Mouse (Mus musculus): ENCODE measurements around the gene Hoxa5. TPM values are rescaled to one million over a fixed set of nuclear protein-coding genes. Genes with fewer than 3 reads are reported as not detected.

The Hoxa5 gene
- 44.7 and 66.8 TPM in 2 replicates for polyA plus RNA-seq (2015; fragmentation: Nextera tagmentation; extraction: Ambion mirVana)

DNA sequence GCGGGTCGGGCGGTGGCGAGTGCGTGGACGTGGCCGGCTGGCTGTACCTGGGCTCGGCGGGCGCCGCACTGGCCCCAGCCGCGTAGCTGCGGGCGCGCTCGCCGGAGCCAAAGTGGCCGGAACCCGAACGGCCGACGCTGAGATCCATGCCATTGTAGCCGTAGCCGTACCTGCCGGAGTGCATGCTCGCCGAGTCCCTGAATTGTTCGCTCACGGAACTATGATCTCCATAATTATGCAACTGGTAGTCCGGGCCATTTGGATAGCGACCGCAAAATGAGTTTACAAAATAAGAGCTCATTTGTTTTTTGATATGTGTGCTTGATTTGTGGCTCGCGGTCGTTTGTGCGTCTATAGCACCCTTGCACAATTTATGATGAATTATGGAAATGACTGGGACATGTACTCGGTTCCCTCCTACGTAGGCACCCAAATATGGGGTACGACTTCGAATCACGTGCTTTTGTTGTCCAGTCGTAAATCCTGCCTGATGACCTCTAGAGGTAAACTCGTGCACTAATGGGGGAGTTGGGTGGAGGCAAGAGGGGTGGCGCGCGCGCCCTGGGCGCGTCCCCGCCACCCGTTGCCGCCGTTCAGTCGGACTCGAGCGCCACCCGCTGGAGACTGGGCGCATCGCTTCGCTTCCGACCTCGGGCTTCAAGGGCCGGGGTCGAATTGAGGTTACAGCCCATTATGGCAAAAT lies at the start of gene Hoxa5:
Hoxa5 (minus strand) TSS at position 538 of the 703 bp plus-strand sequence.
- Histone ChIP-seq H3K4me3 (peak within 1 kb of the TSS; percentile 96), H3K9me3 (no peaks in the 10 kb centered on the region), H3K4me1 (replicated peaks) (peaks cover 98% of the 10 kb centered on the region), H3K36me3 (peaks cover 58% of the 10 kb centered on the region), H3K9ac (peak within 1 kb of the TSS; percentile 100), H3K27ac (replicated peaks) (peak within 1 kb of the TSS; percentile 100), H3K27me3 (no peaks in the 10 kb centered on the region), H3K4me2 (peak within 1 kb of the TSS; percentile 97)
- under 1% methylated on average over 63 of the region's 65 CpGs for WGBS
- peak; percentile 34 for ATAC-seq (ENCODE audit: low read depth)

DNA sequence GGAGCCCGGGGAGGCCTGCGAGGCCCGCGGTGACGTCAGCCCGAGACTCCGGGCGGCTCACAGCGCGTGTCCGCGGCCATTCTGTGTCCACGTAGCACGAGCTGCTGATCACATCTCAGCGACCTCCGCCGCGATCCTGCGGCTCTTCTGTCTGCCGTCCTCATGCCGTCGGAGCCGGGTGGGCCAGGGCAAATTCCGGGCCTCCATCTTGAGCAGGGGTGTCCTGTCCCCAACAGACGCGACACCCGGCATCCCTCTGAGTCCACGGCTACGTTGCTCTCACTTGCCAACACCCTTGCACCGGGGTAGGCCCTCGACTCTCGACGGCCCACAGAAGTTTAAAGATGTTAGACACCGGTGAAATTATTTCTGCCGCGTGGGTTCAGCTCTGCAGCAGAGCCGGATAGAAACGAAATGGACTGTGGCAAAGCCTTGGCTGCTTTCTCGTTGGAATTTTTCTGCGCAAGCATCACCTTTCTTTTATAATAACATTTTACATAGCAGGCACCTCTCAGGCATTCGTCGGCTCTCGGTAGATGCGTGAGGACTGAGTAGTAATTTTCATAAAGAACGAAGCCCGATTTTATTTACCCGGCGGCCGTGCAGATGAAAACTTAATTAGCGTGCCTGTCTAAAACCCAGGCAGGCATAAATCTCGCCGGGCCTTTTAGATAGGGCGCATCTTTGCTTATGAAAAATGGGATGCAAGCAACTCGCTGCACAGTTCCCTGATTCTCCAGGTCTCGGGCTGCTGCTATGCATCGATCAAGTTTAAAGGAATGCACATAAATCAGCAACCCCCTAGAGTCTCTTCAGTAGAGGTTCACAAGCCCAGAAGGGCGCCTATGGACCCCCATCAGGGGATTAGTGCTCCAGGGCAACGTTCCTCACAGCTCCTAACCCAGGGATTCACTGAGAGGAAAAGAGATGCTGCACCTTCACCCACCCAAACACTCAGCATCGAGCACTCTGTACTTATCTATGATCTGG lies 49.4 kb upstream of the Hoxa5 start:
- Histone ChIP-seq H3K27ac (replicated peaks) (no peak overlapping the region), H3K9me3 (no peaks in the 10 kb centered on the region), H3K27me3 (peaks cover 92% of the 10 kb centered on the region), H3K4me3 (peak overlapping the region; percentile 7), H3K9ac (no peak overlapping the region), H3K36me3 (no peaks in the 10 kb centered on the region), H3K4me1 (replicated peaks) (no peaks in the 10 kb centered on the region; the same call in none of the 2 replicates), H3K4me2 (peak overlapping the region; percentile 22; the same call in 1 of the 2 replicates)
- ATAC-seq (ENCODE audit: low read depth) = no peak
- under 1% methylated on average over 59 of the region's 59 CpGs for WGBS

DNA sequence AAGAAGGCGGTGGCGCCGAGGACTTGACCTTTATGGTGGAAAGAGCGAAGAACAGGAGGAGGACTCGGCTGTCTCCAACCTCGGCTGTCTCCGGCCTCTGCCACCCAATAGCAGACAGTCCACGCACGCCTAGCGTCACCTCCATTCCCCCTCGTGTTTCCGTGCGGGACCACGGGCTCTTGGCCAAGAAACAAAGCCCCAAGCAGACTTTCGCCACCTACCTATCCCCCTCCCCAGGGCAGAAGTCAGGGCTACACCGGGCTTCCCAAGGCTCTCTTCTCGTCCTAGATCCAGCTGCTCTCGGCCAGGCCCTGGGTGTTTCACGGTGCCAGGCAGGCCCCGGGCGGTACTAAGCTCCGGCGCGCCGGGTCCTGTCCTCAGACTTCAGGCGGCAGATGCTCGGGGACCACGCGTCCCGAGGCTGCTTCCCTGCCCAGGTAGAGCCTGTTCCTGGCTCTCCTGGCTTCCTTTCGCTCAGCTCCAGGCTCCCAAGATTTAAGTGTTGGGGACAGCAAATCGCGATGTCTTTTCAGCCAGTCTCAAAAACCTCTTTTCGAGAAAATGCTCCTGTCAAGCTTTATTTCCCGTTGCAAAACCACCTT lies 48.5 kb upstream of the Hoxa5 start:
- peaks cover 92% of the 10 kb centered on the region for H3K27me3 ChIP-seq
- under 1% methylated on average over 35 of the region's 35 CpGs for WGBS
- no peaks in the 10 kb centered on the region for H3K9me3 ChIP-seq
- no peaks in the 10 kb centered on the region for H3K36me3 ChIP-seq
- H3K27ac ChIP-seq (replicated peaks) = no peak overlapping the region; the same call in 1 of the 2 replicates
- peak overlapping the region; percentile 7 for H3K4me3 ChIP-seq
- peak overlapping the region; percentile 17; the same call in 1 of the 2 replicates for H3K9ac ChIP-seq
- no peak for ATAC-seq (ENCODE audit: low read depth)
- H3K4me2 ChIP-seq = peak overlapping the region; percentile 22; the same call in 1 of the 2 replicates
- H3K4me1 ChIP-seq (replicated peaks) = no peaks in the 10 kb centered on the region; the same call in none of the 2 replicates

DNA sequence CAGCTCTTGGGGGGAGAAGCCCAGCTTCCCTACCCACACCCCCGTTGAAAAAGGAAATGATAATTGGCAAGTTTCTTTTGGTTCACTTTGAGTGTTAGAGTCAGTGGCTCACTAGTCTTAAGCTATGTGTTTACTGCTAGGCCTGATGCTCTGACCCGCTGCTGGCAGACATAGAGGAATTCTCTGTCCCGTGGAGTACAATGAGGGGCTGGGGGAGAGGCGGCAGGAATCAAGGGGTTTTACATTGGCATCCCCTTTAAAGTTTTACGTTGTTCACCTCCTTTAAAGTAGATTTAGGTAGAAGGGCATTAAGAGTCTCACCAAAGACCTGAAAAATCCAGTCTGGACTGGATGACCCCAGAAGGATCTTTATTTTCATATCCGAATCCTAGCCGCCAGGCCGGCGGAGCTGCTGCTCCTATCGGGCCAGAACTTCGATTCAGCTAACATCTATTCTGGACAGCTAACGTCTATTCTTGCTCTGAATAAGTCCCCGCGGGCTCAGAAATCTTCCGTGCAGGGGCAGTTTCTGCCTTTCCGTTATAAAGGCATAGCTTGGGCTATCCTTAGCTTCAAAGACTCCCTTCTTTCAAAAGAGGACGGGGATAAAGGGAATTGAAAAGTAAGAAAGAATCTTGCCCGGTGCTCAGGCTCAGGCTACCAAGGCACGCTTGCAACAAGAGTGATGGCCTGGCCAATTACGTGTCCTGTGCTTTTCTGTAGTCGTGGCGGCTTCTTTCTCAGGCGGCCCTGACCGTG lies 47.8 kb upstream of the Hoxa5 start:
- H3K4me1 ChIP-seq (replicated peaks) = no peaks in the 10 kb centered on the region; the same call in none of the 2 replicates
- 2% methylated on average over 24 of the region's 24 CpGs for WGBS
- H3K4me3 ChIP-seq = peak overlapping the region; percentile 7
- peaks cover 92% of the 10 kb centered on the region for H3K27me3 ChIP-seq
- no peaks in the 10 kb centered on the region for H3K36me3 ChIP-seq
- H3K4me2 ChIP-seq = peak overlapping the region; percentile 22; the same call in 1 of the 2 replicates
- peak overlapping the region; percentile 33; the same call in 1 of the 2 replicates for H3K27ac ChIP-seq (replicated peaks)
- H3K9ac ChIP-seq = peak overlapping the region; percentile 17; the same call in 1 of the 2 replicates
- H3K9me3 ChIP-seq = no peaks in the 10 kb centered on the region
- ATAC-seq (ENCODE audit: low read depth) = no peak

DNA sequence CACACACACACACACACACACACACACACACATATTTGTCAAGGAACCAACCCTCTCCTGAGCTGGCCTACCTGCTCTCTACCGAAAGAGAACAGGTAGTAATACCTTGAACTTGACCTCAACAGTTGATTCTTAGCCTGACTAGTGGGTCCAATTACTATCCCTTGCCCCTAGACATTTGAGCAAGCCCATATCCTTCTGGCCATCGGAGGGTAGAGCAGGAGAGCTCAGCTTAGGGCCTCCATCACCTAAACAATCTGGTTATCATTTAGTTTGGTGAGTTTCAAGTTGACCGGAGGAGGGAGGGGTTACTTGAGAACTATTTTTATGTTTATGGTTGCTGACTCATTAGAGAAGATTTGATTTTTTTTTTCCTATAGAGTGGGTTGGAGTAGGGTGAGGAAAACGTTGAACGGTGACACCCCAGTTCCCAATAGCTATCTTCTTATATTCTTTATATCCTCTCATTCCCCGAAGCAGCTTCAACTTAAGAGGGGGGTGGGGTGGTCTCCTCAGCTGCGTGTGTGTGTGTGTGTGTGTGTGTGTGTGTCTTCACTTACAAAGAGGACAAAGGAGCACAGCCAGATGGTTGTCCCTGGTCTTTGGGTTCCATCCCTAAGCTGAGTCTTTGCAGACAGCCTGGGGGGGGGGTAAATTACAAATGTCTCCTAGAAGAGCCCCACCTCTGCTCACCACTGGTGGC lies 46.9 kb upstream of the Hoxa5 start:
- peaks cover 4% of the 10 kb centered on the region for H3K4me1 ChIP-seq (replicated peaks)
- H3K9ac ChIP-seq = no peak overlapping the region
- H3K27me3 ChIP-seq = peaks cover 94% of the 10 kb centered on the region
- H3K36me3 ChIP-seq = no peaks in the 10 kb centered on the region
- 0 out of 2 replicates have a peak overlapping the region, but pooled peaks have one; percentile 22 for H3K4me2 ChIP-seq
- H3K4me3 ChIP-seq = no peak overlapping the region
- 7% methylated on average over 7 of the region's 7 CpGs for WGBS
- H3K9me3 ChIP-seq = no peaks in the 10 kb centered on the region
- ATAC-seq (ENCODE audit: low read depth) = no peak
- H3K27ac ChIP-seq (replicated peaks) = no peak overlapping the region

DNA sequence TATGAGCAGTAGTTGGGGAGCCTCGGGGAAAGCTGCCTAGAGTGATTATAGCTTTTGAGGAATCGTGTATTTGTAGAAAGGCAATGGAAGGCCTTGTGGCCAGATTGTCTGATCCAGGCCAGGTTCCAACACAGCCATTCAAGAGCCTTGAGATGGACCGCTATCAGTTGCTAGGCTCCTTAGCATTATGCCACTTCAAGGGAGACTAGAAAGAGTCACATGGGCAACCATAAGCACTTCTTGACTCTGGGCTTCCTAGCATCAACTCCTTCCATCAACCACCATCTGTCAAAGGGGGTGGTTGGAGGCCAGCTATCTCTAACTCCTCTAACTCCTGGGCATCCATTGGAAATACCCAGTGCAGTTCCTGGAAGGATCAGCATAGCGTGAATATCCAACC lies 45.4 kb upstream of the Hoxa5 start:
- no peak for ATAC-seq (ENCODE audit: low read depth)
- peaks cover 96% of the 10 kb centered on the region for H3K27me3 ChIP-seq
- peak overlapping the region; percentile 69; the same call in 1 of the 2 replicates for H3K27ac ChIP-seq (replicated peaks)
- H3K9me3 ChIP-seq = no peaks in the 10 kb centered on the region
- H3K4me3 ChIP-seq = peak overlapping the region; percentile 25
- H3K9ac ChIP-seq = 0 out of 2 replicates have a peak overlapping the region, but pooled peaks have one; percentile 55
- H3K4me2 ChIP-seq = peak overlapping the region; percentile 42
- no peaks in the 10 kb centered on the region for H3K36me3 ChIP-seq
- 2% methylated on average over 4 of the region's 4 CpGs for WGBS
- peaks cover 4% of the 10 kb centered on the region for H3K4me1 ChIP-seq (replicated peaks)

DNA sequence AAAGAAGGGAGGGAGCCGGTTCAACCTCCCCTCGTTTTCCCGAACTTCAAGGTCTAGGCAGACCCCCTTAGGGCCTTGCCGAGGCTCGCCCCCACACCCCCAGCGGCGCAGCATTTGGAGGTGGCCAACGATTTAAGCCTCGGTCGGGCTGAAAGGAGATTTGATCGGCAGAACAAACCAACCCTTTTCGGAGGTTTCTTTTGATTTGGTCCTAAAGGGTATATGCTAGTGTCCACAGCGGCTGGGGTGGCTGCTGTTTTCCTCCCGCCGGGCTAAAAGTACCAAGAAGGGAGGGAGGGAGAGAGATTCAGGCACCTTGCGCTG lies 45.0 kb upstream of the Hoxa5 start:
- peak overlapping the region; percentile 25 for H3K4me3 ChIP-seq
- 2% methylated on average over 16 of the region's 16 CpGs for WGBS
- peaks cover 97% of the 10 kb centered on the region for H3K27me3 ChIP-seq
- H3K4me1 ChIP-seq (replicated peaks) = peaks cover 4% of the 10 kb centered on the region
- peak overlapping the region; percentile 42 for H3K4me2 ChIP-seq
- H3K36me3 ChIP-seq = no peaks in the 10 kb centered on the region
- peak overlapping the region; percentile 69; the same call in 1 of the 2 replicates for H3K27ac ChIP-seq (replicated peaks)
- no peak for ATAC-seq (ENCODE audit: low read depth)
- H3K9ac ChIP-seq = peak overlapping the region; percentile 55
- no peaks in the 10 kb centered on the region for H3K9me3 ChIP-seq

DNA sequence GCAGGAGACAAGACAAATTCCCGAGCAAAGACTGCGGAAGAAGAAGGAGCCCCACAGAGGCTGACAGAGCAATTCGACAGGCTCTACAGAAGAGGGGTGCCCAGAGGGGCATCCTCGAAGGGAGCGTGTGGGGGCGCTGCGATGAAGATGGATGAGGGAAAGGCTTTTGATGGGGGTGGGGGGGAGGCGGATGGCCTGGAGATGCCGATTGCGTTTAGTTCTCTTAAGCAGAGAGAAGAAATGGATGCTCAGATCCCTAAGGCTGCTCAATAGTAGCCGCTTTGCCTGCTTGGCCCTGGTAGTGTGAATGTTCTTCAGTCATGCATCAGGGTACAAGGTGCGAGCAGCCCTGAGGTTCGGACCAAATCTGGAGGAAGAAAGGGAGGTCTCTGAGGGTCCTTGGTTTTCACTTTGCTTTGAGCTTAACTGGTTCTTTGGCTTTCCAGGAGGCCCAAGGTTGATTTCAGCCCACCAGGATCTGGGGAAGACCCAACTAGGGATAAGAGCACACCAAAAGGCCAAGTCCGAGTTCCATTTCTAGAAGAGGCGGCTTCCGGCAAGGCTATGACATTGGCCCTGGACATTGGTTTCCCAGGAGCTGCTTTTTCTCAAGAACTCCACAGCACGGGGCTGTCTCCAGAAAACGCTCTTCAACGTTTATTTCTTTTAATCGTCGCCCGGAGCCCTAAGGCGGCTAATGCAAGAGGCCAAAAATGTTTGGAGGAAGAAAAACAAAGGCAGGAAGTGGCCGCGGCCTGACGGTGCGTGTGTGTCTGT lies 44.4 kb upstream of the Hoxa5 start:
- H3K9me3 ChIP-seq = no peaks in the 10 kb centered on the region
- peaks cover 4% of the 10 kb centered on the region for H3K4me1 ChIP-seq (replicated peaks)
- WGBS = 1% methylated on average over 27 of the region's 27 CpGs
- no peaks in the 10 kb centered on the region for H3K36me3 ChIP-seq
- H3K4me2 ChIP-seq = peak overlapping the region; percentile 42
- H3K4me3 ChIP-seq = peak overlapping the region; percentile 25
- peak overlapping the region; percentile 69 for H3K27ac ChIP-seq (replicated peaks)
- H3K27me3 ChIP-seq = peaks cover 97% of the 10 kb centered on the region
- H3K9ac ChIP-seq = peak overlapping the region; percentile 55
- ATAC-seq (ENCODE audit: low read depth) = no peak

DNA sequence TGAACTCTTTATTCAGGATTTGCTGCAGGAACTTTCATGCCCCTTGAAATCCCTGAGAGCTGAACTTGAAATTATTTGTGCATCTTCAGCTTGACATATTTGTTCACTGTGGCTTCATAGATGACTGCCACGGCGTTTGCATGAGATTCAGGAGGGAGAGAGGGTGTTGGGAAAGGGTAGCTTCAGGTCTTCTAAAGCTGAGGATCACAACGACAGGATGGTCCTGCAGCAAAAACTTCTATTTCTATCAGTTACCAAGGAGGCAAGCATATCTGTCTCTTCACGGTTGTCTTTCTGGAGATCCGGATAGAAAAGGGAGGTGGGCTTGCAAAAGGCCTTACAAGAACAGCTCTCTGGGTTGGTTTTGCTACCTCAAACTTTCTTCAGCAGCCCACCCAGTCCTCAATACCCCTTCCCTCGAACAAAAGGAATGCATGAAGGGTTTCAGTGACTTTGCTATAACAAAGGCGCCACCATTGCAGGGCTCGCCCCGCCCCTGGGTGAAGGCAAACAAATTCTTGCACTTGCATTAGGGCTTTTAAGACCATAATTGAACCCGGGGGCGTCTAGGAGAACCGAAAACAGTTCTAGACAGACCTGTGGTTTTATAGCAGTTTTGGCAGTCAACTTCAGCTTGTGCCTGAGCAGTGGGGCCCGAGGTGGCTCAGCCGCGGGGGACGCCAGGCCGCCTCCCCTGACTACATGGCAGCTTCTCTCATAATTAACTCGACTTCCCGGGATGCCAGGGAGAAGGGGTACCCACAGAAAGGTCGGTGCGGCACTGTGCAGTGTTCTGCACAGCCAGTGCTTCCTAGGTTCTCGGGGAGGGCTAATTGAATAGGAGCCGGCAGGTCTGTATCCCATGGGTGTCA lies 43.6 kb upstream of the Hoxa5 start:
- Histone ChIP-seq H3K4me3 (peak overlapping the region; percentile 25), H3K27me3 (peaks cover 98% of the 10 kb centered on the region), H3K4me2 (peak overlapping the region; percentile 42), H3K27ac (replicated peaks) (peak overlapping the region; percentile 69), H3K9ac (peak overlapping the region; percentile 55), H3K4me1 (replicated peaks) (peaks cover 4% of the 10 kb centered on the region), H3K36me3 (no peaks in the 10 kb centered on the region), H3K9me3 (no peaks in the 10 kb centered on the region)
- ATAC-seq (ENCODE audit: low read depth) = no peak
- 1% methylated on average over 23 of the region's 23 CpGs for WGBS

All from neural tube, embryonic 13.5 days (tissue).